7 mouse cellular contexts compared by ENCODE assay signal in genomic region chr19:3723904-3724303, GRCm38 (mm10). TPM values are rescaled to one million over a fixed set of nuclear protein-coding genes. Genes with fewer than 3 reads are reported as not detected.
DNase-seq lines count a peak whose midpoint lies in the region; ATAC-seq and TF ChIP-seq lines count a peak whose summit lies in the region.

No protein-coding gene starts in this region.

- ATAC-seq in G1E (ENCODE audit: extremely low read depth, insufficient number of reproducible peaks, low FRiP score, poor library complexity, severe bottlenecking) = no peak

- no peak overlapping the region for H3K4me3 ChIP-seq in G1E (ENCODE audit: low read depth, low read length)

- TF ChIP-seq CTCF in G1E (IDR thresholded peaks at IDR 0.05; ENCODE audit: low read depth, low read length) = 0 out of 2 replicates have a peak, but pooled peaks have one; percentile 9

- peaks cover 8% of the 10 kb centered on the region for H3K36me3 ChIP-seq in G1E (replicated peaks)

- H3K4me1 ChIP-seq in G1E (ENCODE audit: insufficient read depth, low read depth, low read length) = peaks cover 3% of the 10 kb centered on the region; the same call in 1 of the 2 replicates

- no peaks in the 10 kb centered on the region for H3K9me3 ChIP-seq in G1E (replicated peaks)

- H3K27me3 ChIP-seq in G1E (ENCODE audit: insufficient read depth, low read length) = peaks cover 2% of the 10 kb centered on the region; the same call in 1 of the 2 replicates

- peak; percentile 56 for DNase-seq in kidney, postnatal 10 days
- DNase-seq in kidney, adult 11 months = no peak
- no peak for DNase-seq in G1E (ENCODE audit: low spot score)
- peak; percentile 54 for DNase-seq in c-Kit-positive CD71-negative TER-119-negative erythroid progenitor cells, embryonic 14.5 days (ENCODE audit: low read depth)
- peak; percentile 65 for DNase-seq in retina, embryonic 14.5 days (ENCODE audit: low spot score)
- DNase-seq in layer of hippocampus, adult 9-10 months (ENCODE audit: low spot score) = no peak
- no peak for DNase-seq in left cerebral cortex, adult 8-10 months (ENCODE audit: low spot score in 2 of 2)

RNA-seq across cellular contexts. Expression of gene 1810055G02Rik, which starts 15.8 kb away (rescaled TPM):
- total RNA-seq in G1E (2014; fragmentation: Nextera tagmentation) (20.4 and 22.4 TPM in 2 replicates), G1E (2017) (5.6 and 7.3 TPM in 2 replicates)
- 10.2 and 12.5 TPM in 2 replicates for polyA plus RNA-seq in G1E (2012)
- 10 to 100 TPM; 25.9 to 28.3 (median 26.3) TPM for total RNA-seq in left cerebral cortex, adult 8-10 months (2022)

RNA-seq across cellular contexts. Expression of gene Lrp5, which starts 37.5 kb away (rescaled TPM):
- 0.29 TPM in 1 of 2 replicates, not detected in the other for total RNA-seq in G1E (2014; fragmentation: Nextera tagmentation)
- 0.05 and 0.06 TPM in 2 replicates for total RNA-seq in G1E (2017)
- polyA plus RNA-seq in G1E (2012) = 0.01 and 0.05 TPM in 2 replicates
- 10 to 100 TPM in 1 of 4 experiments, 1 to 10 TPM in 3; 7.9 to 10.6 (median 8.4) TPM for total RNA-seq in left cerebral cortex, adult 8-10 months (2022)

RNA-seq across cellular contexts. Expression of gene Kmt5b, which starts 43.3 kb away (rescaled TPM):
- total RNA-seq in G1E (2014; fragmentation: Nextera tagmentation) (26.0 and 32.4 TPM in 2 replicates), G1E (2017) (29.9 and 36.4 TPM in 2 replicates)
- 5.3 and 6.4 TPM in 2 replicates for polyA plus RNA-seq in G1E (2012)
- 10 to 100 TPM; 46.2 to 53.0 (median 50.5) TPM for total RNA-seq in left cerebral cortex, adult 8-10 months (2022)

Comparison
In these comparisons a context has a peak if more than half of its experiments do, and no peak if none do; other contexts are left out.
1. DNase-seq: peak in kidney, postnatal 10 days (single experiment), c-Kit-positive CD71-negative TER-119-negative erythroid progenitor cells, embryonic 14.5 days (single experiment) and retina, embryonic 14.5 days (single experiment); none in kidney, adult 11 months (single experiment), G1E (single experiment), layer of hippocampus, adult 9-10 months (single experiment) and left cerebral cortex, adult 8-10 months (0 of 2).
2. RNA of gene Lrp5, which starts 37.5 kb away (total RNA-seq): 7.9 to 10.6 TPM in left cerebral cortex, adult 8-10 months; 0.05 to 0.29 TPM in G1E; every median in the first group is over 4 times any median in the second.